Mouse (Mus musculus) testis, postnatal 14 days (tissue): ENCODE measurements around the gene Rapgef6.
"Not testable (repeated sequence)": the region's sequence is repeated elsewhere in the genome, so short reads cannot be mapped to it uniquely, and the experiment has no call there.

Experiments
- DNase-seq: peaks from one replicate; pipeline ENCODE4 v3.0.0; 2021; ENCODE audit warnings: low spot score

Rapgef6 gene

GRCm38 (mm10) chr11:54574741-54575140 lies 52.1 kb downstream of the Rapgef6 start:
- no peak for DNase-seq

GRCm38 (mm10) chr11:54592585-54592984 lies 69.9 kb downstream of the Rapgef6 start:
- DNase-seq = no peak

DNA sequence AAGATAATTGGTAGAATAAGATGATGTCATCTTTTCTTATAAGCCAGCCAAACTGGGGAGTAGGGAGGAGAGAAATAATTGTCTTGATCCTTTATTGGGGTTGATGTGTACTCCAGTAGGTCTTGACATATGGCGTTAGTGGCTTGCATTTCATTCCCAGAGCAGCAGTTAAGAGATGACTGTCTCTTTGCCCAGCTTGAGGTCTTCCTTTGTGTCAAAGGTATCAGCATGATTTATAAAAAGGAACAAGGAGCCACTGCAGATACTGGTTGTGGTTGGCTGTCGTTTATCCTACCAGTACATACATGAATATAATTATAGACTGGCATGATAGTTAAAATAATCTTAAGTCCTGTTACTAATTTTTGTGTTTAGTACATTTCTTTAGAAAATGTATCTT lies 71.4 kb downstream of the Rapgef6 start:
- DNase-seq = no peak

DNA sequence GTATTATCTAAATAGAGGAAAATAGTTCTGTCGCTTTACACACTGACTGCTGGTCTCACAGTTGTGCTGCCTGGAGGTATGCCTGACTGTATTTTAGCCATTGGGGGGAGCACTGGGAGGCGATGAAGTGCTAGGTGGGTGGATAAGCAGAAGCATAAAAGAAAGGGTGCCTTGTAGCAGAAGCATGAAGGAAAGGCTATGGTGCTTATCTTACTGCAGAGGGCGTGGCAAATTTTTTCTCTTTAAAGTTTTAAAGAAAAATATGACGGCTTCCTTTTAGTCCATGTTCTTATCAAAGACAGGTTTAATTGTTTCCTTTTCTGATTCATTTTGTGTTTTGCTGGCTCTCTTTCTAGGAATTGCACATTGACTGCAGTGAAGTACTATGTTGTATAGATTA lies 72.4 kb downstream of the Rapgef6 start:
- no peak for DNase-seq

DNA sequence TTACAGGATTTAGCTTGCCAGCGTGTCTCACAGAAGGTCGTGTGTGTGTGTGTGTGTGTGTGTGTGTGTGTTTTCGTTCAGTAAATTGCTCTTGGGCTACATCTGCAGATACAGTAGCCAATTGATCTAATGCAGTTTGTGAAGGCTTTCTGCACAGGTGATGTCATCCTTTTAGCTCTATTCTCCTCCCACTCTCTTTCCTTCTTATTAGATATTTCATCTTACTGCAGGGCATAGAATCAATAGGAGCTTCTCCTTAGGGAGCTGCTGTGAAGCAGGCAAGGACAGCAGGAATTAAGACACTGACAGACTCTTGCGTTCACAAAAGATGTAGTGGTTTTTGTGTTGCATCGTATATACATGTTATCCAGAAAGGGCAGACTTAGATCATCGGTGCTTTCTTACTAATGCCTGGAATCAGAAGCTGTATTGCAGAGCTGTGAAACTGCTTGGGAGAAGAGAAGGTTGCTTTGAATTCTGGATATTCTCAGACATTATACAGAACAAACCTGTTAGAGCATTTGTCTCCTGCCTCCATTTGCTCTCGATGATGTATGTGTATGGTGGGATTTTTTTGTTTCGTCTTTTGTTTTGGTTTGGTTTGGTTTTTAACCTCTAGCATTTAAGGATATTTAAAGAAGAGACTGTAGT lies 73.4 kb downstream of the Rapgef6 start:
- no peak for DNase-seq

DNA sequence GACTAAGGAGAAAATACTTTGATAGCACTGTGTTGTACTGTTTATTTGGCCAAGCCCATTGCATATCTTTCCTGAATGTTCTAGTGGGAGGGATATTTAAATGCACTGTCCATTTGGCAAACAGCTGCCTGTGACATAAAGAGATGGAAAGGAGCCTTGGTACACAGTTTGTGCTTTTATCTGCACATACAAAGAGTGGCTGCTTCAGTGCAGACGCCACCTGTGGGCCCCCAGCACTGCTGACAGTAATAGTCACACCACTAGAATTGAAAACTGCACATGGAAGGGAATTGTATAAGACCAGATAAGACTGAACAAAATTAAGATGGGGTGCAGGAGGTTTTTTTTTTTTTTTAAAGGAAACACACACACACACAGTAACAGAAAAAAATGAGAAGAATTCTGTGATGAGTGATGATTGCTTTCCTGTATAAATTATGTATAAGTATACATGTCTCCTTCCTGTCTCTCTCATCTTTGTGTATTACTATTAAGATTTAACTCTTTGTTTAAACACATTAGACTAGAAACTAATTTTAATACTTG lies 75.3 kb downstream of the Rapgef6 start:
- no peak for DNase-seq

- DNase-seq = no peak
Observed at GRCm38 (mm10) chr11:54601121-54601520, 78.5 kb downstream of the Rapgef6 start.

DNA sequence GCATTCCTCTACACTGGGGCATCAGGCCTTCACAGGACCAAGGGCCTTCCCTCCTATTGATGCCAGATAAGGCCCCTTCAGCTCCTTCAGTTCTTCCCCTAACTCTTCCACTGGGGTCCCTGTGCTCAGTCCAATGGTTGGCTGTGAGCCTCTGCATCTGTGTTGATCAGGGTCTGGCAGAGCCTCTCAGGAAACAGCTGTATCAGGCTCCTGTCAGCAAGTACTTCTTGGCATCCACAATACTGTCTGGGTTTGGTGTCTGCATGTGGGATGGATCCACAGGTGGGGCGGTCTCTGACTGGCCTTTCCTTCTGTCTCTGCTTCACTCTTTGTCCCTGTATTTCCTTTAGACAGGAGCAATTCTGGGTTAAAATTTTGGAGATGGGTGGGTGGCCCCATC lies 80.1 kb downstream of the Rapgef6 start:
- DNase-seq = not testable (repeated sequence)

GRCm38 (mm10) chr11:54604415-54604814 lies 81.8 kb downstream of the Rapgef6 start:
- no peak for DNase-seq

DNA sequence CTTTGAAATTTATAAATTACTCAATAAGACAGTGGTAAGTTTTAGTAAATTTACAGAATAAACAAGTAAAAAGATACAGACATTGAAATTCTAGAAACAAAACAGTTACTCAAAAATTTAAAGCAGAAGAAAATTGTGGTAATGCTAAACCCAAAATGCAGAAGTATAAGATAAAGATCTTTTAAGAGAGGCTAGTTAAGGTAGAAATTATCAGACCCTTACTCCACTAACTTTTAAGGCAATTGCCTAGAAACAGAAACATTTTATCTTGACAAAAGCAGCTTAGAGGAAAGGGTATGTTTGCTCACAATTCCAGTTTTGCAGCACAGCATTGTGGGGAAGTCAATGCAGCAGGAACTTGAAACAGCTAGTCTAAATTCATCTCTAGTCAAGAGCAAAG lies 91.0 kb downstream of the Rapgef6 start:
- DNase-seq = no peak

DNA sequence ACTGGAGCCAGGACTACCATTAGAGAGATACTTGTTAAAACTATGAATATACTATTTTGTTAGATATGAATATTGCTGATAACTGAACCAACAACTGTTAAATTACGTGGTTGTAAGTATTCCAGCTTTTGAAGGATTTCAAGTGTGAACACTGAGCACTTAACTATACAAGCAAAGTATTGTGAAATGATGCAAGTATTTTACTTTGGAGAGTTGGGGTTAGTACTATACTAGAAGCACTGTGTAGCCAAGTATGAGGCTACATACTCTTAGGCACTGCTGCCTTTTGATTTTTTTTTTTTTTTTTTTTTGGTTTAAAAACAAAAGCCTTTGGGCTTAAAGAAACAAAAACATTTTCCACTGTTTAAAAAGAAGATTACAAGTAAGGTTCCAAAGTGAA lies 91.9 kb downstream of the Rapgef6 start:
- no peak for DNase-seq

GRCm38 (mm10) chr11:54618841-54619240 lies 96.2 kb downstream of the Rapgef6 start:
- no peak for DNase-seq

DNA sequence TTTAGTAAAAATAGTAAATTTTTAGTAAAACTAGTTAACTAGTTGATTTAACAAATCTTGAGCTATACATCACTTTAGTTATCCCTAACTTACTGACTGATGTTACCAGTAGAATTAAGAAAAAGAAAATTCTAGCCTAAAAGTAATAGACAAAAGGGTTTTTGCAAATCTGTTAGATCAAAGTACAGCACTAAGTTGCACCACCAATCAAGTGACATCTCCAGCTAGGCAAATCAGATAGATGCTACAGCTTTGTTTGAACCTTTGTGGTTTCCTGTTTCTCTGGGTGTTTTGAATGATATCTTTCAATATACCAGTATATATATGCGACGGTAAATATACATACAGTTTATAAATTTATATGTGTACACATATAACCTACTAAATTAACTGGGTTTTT lies 99.1 kb downstream of the Rapgef6 start:
- DNase-seq = no peak

GRCm38 (mm10) chr11:54626905-54627304 lies 104.3 kb downstream of the Rapgef6 start:
- DNase-seq = no peak

DNA sequence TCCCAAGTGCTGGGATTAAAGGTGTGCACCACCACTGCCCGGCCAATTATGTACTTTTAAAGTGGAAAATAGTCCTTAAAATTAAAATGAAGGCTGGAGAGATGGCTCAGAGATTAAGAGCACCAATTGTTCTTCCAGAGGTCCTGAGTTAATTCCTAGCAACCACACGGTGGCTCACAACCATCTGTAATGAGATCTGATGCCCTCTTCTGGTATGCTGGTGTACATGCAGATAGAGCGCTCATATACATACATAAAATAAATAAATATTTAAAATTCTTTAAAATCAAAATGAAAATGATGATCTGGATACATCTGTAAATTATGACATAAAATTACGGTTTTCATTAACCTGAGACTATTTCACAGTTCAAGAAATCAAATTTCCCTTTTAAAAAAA lies 123.8 kb downstream of the Rapgef6 start:
- no peak for DNase-seq

GRCm38 (mm10) chr11:54648573-54648972 lies 125.9 kb downstream of the Rapgef6 start:
- no peak for DNase-seq

DNA sequence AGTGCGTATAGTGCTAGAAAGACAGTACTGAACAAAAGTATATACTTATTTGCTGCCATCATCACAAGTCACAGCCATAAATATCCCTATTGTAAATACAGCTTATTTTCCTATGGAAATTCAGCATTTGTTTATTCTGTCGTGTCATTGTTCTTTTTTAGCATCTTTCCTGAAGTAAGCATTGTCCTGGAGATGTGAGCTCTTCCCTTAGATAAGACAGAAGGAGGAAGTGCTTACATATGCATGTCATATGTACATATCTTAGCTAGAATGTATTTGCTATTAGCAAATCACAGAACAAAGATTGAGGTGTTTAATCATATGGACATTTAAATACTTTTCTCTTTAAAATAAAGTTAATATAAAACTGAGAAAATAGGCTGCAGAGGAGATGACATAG lies 132.8 kb downstream of the Rapgef6 start:
- DNase-seq = no peak

DNA sequence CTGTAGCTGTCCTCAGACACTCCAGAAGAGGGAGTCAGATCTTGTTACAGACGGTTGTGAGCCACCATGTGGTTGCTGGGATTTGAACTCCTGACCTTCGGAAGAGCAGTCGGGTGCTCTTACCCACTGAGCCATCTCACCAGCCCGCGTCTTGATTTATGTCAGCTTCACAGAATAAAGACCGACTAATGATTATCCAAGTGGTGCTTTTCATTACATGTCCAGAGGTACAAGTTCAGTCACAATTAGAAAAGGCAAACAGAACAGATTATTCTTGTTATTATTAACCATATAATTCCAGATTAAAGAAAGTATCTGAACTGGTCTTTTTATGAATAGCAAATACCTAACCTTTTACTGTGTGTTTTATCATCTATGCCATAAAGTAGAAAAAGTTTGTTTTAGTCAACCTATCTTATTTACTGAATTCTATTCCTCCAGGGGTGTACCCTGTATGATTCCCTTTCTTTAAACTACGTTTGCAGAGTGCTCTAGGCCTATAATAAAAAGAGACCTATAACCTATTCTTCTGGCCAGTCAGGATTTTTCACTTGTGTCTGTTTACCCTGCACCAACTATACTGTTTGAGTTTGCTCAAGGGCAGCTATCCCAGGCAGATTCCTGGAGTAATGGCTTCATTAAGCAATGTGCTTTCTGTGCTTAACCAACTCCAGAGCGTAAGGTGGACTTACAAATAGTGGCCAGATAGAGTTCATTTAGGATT lies 151.1 kb downstream of the Rapgef6 start:
- no peak for DNase-seq

DNA sequence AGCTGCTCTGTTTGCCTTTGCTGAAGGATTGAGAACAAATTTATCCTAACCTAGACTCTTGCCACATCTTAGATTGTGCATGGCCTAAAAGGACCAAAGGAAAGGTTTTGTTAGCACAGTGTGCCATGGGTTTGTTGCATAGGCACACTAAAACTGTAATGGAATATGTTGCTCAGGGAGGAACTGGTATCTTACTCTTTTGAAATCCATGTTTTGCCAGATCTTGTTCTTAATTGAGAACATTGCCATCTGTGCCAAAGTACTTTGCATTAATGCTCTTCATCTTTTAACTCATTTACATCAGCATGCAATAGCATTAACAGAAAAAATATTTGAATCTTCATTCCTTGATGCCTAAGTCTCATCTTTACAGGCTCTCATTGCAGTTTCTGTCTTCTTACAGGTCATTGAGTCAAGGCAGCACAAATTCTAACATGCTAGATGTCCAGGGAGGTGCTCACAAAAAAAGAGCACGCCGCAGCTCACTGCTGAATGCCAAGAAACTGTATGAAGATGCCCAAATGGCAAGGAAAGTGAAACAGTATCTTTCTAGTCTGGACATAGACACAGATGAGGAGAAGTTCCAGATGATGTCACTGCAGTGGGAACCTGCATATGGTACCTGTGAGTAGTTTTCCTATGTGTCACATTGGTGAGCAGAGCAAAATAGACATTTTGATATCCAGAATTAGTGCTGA lies 153.3 kb downstream of the Rapgef6 start:
- DNase-seq = no peak

- DNase-seq = no peak
Observed at GRCm38 (mm10) chr11:54679141-54679540, 156.5 kb downstream of the Rapgef6 start.

- DNase-seq = no peak
Observed at GRCm38 (mm10) chr11:54684831-54685230, 162.2 kb downstream of the Rapgef6 start.

- DNase-seq = no peak
Observed at GRCm38 (mm10) chr11:54690171-54690570, 167.5 kb downstream of the Rapgef6 start.

GRCm38 (mm10) chr11:54691179-54691578 lies 168.5 kb downstream of the Rapgef6 start:
- no peak for DNase-seq
